Mouse (Mus musculus) erythroblast, embryonic 14.5 days (primary cell): Measurements from ENCODE around the gene Trmt1.

Source experiments
- GATA1 ChIP-seq: IDR thresholded peaks from 2 replicates; pipeline ENCODE4 v1.6.1; 2012; ENCODE audit warnings: low read length, inconsistent platforms, mixed read lengths
- TAL1 ChIP-seq: IDR thresholded peaks from 3 replicates; pipeline ENCODE4 v1.6.1; 2012; ENCODE audit warnings: low read length, inconsistent platforms, mixed read lengths

DNA sequence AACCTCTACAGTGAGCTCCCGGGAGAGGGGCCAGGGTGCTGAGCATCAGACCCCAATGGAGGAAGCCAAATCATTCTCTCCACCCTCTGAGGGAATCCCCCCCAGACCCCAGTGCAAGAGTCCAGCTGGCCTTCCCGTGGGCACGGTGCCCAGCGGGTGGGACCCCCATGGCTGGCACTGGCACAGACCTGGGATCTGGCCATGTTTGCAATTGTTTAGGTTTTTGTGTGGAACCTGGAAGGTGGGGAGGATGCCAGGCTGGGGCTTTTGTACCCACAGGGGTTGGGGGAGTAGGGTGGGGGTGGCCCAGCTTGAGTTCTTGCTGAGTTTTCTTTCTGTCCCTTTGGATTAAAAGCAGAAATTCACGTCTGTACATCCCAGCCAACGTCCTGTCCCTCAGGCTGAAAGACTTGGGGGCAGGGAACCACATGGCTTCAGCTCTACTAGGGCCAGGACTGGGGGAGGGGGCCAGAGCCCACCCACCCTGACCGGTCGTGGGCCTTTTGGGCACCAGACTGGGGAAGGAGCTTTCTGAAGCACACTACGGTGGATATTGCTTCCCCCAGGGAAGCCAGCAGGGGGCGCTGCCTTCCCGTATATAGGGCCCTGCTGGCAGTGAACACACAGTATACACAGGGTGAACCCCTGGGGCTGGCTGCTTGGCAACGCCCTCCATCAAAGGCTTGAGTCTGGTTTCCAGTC, 22.8 kb downstream of the Trmt1 start:
- TF ChIP-seq TAL1 (no peak), GATA1 (no peak)
